Mouse (Mus musculus) frontal cortex, adult 2 months (tissue): Measurements from ENCODE around the gene B9d2. TPM values are rescaled to one million over a fixed set of nuclear protein-coding genes. Genes with fewer than 3 reads are reported as not detected.
"Not testable (repeated sequence)": the region's sequence is repeated elsewhere in the genome, so short reads cannot be mapped to it uniquely, and the experiment has no call there.

Experiments
- DNase-seq, 2 experiments: peaks; one replicate each; pipeline ENCODE4 v3.0.0; 2022; ENCODE audit warnings: low spot score in 1 of 2; ENCODE audit errors: extremely low spot score in 1 of 2
- polyA plus RNA-seq: library from polyadenylated mRNA; depleted of rRNA; stranded (reverse); fragments of >200 nt; gene quantifications from 2 replicates; pipeline ENCODE4 v1.2.3, GENCODE M21; 2012

The B9d2 gene
- polyA plus RNA-seq, 1 experiment, result 54.8 TPM

- no peak for DNase-seq
Measured at GRCm38 (mm10) chr7:25700732-25701131, 20.2 kb downstream of the B9d2 start.

DNA sequence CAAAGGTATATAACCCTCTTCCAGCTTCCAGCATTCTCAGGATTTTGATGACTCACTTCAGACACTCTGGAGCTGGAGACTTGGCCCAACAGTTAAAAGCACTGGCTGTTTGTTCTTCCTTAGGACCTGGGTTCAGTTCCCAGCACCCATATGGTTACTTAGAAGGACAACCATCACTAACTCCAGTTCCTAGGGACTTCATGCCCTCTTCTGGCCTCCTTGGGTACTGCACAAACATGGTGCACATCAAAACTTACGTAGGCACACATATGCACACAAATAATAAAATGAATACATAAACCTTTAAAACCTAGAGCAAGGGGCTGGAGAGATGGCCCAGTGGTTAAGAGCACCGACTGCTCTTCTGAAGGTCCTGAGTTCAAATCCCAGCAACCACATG, 21.8 kb downstream of the B9d2 start:
- DNase-seq, result no peak

DNA sequence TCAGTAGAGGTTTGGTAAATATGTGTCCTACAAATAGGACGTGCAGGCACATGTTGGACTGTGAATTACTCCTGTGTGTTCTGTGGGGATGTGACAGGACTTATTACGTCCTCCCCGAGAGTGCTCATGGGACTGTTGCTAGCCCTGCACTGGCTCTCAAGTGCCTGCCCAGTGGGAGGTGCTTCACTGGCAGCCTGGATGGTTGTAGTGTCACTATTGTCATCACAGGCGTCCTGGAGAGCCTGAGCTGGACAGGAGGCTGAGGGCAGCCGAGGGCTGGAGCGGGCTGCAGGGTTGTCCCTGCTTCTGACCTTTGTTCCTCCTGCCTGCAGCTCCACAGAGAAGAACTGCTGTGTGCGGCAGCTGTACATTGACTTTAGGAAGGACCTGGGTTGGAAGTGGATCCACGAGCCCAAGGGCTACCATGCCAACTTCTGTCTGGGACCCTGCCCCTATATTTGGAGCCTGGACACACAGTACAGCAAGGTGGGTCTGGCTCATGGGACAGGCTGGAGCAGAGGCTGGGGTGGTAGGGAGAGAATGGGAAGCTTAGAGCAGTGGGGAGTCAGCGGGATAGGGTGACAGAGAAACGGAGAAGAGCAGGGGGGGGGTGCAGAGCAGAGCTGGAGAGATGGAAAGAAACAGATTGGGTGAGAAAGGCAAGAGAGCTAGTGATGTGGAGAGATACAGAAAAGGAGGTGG, 23.4 kb downstream of the B9d2 start:
- DNase-seq, result no peak

- no peak for DNase-seq
Measured at GRCm38 (mm10) chr7:25704716-25705364, 24.3 kb downstream of the B9d2 start.

- peak in 1 of 2 experiments; percentile 78 for DNase-seq
Measured at GRCm38 (mm10) chr7:25705801-25706251, 25.2 kb downstream of the B9d2 start.

DNA sequence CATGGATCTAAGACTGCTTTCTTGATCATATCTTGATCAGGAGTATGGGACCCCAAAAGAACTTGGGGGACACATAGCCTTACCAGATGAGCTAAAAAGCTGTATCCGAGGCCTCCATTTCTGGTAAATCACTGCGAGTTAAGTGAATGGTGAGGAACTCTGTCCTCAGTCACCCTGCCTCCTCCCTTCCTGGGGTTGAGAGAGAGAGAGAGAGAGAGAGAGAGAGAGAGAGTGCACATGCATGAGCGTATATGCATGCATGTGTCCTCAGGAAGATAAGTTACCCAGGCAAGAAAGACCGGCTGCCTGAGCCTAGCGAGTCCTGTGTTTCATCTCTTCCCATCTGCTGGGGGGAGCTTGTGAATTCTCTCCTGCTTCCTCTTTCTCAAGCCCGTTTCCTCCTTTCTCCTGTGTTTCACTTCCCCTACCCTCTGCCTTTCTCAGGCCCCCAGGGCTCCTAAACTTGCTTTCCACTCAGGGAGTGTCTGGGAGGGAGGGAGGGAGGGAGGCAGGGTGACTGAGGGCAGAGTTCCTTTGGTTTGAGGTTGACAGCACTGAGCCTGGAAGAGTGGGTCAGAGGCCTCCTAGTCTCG, 26.1 kb downstream of the B9d2 start:
- DNase-seq, result no peak

DNA sequence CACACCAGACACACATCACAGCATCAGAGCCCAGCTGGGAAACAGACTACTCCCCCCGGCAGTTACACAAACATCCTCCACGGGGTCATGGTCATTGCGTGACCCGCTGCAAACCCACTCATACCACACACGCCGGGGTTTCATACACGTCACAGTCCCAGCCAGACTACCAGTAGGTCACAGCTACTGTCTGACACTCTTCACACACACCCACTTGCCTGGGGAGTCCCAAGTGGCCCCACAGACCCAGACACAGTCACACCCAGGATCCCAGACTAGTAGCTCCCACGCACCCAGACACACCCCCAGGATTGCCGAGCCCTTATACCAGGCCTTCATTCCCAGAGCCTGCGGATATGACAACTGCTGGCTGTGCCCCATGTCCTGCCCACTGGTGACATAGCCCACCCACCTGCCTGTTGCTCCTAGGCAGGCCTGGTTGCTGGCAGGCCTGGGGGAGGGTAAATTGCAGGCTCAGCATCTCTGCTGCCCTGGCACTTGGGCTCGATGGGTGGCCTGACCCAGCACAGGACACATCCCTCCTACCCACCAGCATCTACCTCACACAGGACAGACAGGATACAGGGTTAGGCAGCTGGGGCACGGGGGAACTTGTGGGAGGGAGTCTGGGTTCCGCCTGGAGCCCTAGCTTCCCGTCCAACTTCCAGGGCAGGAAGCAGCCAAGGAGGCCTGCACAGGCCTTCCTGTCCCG, 27.2 kb downstream of the B9d2 start:
- DNase-seq, result no peak

- no peak for DNase-seq
Measured at GRCm38 (mm10) chr7:25709961-25710360, 29.4 kb downstream of the B9d2 start.

GRCm38 (mm10) chr7:25710519-25711130, 30.0 kb downstream of the B9d2 start:
- peak in 1 of 2 experiments; percentile 74 for DNase-seq

DNA sequence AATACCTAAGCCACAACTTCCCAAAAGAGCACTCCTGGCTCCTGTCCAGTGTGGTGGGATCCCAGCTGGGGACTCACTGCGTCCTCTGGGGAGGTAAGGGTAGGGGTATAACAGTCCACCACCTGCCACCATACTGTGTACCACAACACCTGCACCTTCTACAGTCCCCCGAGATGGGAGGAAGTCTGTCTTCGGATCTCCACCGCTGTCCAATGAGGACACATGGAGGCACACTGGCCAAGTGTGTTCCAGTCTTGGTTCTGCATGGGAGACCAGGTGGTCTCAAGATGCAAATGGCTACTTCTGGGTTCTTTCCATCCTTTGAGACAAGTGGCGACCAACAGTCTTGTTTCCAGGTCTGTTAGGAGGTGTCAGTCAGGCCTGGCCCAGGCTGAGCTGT, 30.6 kb downstream of the B9d2 start:
- DNase-seq, result no peak

DNA sequence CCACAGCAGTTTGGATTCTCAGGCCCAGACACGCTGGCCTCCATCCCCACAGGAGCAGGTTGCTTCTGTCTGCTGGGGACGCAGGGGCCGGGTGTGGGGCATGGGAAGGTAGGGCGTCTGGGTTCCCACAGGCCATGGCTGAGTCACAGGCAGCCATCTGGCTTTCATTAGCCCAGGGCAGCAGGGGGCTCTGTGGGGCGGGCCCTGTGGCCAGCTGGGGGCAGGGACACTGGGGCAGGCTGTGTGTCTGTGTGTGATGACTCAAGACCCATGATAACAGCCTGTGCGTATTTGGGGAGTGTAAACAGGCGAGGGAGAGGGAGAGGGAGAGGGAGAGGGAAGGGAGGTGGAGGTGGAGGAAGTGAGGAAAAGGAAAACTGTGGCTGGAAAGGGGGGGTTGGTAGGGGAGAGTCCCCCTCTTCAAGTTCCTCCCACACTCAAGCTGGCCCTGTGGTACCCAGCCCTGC, 31.2 kb downstream of the B9d2 start:
- peak in 1 of 2 experiments; percentile 62 for DNase-seq

- DNase-seq, result no peak
Measured at GRCm38 (mm10) chr7:25712801-25713200, 32.2 kb downstream of the B9d2 start.

DNA sequence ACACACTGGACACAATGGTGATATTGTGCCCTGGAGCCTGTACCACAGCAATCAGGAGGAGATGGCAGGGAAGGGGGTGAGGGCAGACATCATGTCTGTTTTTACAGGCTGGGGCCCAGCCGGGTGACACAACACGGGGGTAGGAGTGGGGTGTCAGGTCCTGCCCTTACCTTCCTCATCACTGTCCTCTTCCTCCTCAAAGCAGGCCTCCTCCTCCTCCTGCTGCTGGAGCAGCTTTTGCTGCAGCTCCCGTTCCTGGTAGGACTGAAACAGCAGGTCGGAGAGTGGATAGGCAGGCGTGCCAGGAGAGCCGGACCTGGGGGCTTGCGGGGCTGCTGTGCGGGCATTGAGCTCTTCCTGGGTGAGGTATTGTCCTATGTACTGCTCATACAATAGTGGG, 34.0 kb downstream of the B9d2 start:
- no peak for DNase-seq

DNA sequence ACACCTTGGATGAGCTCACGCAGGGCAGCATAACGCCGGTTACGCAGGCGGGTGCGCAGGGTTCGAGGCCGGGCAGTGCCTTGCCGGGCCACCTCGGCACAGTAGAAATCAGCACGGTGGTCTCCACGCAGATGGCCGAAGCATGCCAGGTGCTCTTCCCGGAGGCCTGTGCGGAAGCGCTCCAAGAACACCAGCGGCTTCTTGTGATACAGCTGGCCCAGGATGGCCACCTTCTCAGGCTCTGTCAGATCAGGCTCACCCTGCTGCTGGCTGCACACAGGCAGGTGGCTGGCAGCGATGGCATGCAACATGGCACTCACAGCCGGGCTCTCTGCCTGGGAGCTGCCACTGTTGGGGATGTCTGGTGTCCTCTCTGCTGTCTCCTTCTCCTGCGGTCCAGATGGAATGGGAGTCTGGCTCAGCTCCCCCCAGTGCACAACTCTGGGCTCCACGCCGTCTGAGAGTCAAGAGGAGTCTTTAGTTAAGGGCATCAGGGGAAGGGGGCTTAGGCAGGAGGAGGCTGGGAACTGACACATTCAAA, 35.2 kb downstream of the B9d2 start:
- no peak for DNase-seq

- no peak for DNase-seq
Measured at GRCm38 (mm10) chr7:25717478-25717877, 36.9 kb downstream of the B9d2 start.

- peak; percentile 93 to 98 for DNase-seq
Measured at GRCm38 (mm10) chr7:25718788-25719417, 38.3 kb downstream of the B9d2 start, which contains the start of gene Ccdc97. Gene Ccdc97 (minus strand): TSS chr7:25719088.

DNA sequence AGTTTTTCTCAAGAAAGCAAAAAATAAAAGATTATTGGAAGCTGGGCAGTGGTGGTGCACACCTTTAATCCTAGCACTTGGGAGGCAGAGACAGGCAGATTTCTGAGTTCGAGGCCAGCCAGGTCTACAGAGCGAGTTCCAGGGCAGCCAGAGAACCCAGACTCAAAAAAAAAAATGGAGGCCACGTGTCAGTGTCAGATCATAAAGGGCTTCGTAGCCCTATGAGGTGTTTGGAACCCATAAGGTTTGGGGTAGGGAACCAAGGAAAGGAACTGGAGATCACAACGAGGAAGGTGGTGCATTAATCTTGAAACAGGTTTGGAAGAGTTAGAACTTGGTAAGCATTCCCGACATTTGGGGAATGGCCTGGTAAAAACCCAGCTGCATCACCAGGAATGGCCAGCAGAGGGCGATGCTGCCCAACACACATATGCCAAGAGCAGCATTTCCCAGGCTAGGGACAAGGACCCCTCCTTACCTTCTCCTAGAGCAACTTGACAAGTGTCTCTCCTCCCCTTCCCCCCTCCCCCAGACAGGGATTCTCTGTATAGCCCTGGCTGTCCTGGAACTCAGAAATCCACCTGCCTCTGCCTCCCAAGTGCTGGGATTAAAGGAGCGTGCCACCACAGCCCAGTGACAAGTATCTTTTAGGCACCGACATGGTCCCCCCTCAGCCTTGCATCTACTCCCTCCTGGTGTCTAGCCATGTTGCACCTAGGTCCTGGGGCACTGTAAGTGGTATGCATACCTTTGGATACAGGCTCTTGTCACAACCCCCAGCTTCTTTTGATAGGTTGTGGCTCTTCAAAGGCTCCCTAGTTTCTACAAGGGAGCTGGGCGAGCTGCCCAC, 39.4 kb downstream of the B9d2 start:
- DNase-seq, result peak in 1 of 2 experiments; percentile 90

DNA sequence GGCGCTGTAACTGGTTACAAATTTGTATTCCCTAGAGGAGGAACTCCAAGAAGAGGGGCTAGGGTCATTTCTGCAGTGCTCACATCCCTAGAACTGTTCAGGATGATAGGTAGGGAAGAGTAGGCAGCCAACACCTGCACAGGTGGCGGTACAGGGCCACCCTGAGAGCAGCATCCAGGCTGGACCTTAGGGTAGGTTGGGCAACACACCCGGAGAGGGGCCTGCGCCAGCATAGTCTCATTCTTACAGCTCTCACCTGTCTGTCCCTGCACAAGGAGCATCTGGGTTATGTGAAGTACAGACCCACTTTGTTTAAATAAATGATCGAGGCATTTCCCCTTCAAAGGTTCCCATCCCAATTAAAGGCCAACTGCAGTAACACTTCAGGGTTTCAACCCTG, 40.2 kb downstream of the B9d2 start:
- DNase-seq, result no peak

DNA sequence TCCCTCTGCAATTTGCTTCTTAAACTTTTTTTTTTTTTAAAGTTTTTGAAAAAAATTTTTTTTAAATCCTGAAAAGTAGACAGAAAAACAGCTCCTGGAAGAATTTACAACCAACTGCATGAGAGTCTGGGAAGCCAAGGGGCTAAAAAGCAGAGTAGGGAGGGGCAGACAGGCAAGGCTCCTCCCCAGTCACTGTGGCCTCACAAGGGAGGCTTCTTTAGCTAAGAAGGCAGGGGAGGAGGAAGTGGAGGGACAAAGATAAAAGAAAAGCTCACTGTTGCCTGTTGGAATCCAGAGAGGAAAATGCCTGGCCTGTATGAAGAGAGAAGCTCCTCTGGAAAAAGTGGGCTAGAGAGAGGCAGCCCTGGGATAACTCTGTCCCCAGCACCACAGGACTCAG, 41.2 kb downstream of the B9d2 start:
- DNase-seq, result not testable (repeated sequence)
